Mouse (Mus musculus): ENCODE results near the gene Tex33.

GRCm38 (mm10) chr15:78434896-78435520, 39.3 kb upstream of the Tex33 start:
- TF ChIP-seq CTCF (IDR thresholded peaks at IDR 0.05; ENCODE audit: borderline replicate concordance, control insufficient read depth, extremely low read depth, insufficient read depth, low read length, poor library complexity) (no peak; the same call in 1 of the 2 replicates), POLR2A (IDR thresholded peaks at IDR 0.05; ENCODE audit: control insufficient read depth, extremely low read depth, insufficient read depth, low read length, poor library complexity) (no peak)
